ENCODE assay signal across 14 mouse cellular contexts in the genomic region with DNA sequence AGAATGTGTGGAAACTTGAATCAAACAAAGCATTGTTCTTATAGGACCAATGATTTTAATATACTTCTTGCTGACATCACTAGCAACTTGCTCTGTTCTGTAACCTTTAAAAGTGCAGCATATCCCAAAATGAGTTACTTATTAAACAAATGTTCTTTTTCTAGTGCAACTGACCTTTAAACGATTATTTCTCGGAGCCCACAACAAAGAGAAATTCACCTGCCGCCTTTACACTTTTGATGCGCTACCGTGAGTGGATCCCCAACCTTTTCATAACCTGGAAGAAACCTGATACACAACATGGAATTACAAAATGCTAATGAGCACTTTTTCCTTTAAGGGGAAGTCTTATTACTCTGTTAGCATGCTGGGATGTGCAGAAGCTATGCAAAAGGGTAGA.
"Had no signal": no experiment of that assay in that cellular context is flagged by ENCODE, and none has a peak within 500 bp of the region (broad histone marks: within the 10 kb centered on the region; RNA-seq: fewer than 3 reads in every experiment).

No protein-coding gene starts in this region.

- H3K4me3 ChIP-seq: hindbrain, embryonic 13.5 days; limb, embryonic 13.5 days; midbrain, embryonic 10.5 days; myocyte; neural tube, embryonic 15.5 days had no signal

- H3K4me2 ChIP-seq: hindbrain, embryonic 13.5 days; limb, embryonic 13.5 days; lung, embryonic 14.5 days; neural tube, embryonic 15.5 days had no signal

- H3K9me3 ChIP-seq: hindbrain, embryonic 13.5 days; limb, embryonic 13.5 days; midbrain, embryonic 10.5 days; neural tube, embryonic 15.5 days had no signal

- H3K9ac ChIP-seq: hindbrain, embryonic 13.5 days; limb, embryonic 13.5 days; liver, embryonic 14.5 days; lung, embryonic 14.5 days; neural tube, embryonic 15.5 days had no signal

- H3K27me3 ChIP-seq: hindbrain, embryonic 13.5 days; neural tube, embryonic 15.5 days had no signal

- H3K27ac ChIP-seq: hindbrain, embryonic 13.5 days; limb, embryonic 13.5 days; liver, embryonic 14.5 days; midbrain, embryonic 10.5 days; neural tube, embryonic 15.5 days had no signal

- H3K36me3 ChIP-seq: hindbrain, embryonic 13.5 days; limb, embryonic 13.5 days; midbrain, embryonic 10.5 days; neural tube, embryonic 15.5 days had no signal

- DNase-seq: left cerebral cortex, postnatal 4 days; lung, embryonic 14.5 days; lung, postnatal 10 days; lung, postnatal 4 days; midbrain, embryonic 14.5 days; right cerebral cortex, adult 18-20 months; right cerebral cortex, postnatal 25 days; thymus, postnatal 36 days had no signal
